Mouse (Mus musculus) gastrocnemius, postnatal 14 days (tissue): ENCODE results near the gene Ebi3. TPM values are rescaled to one million over a fixed set of nuclear protein-coding genes. Genes with fewer than 3 reads are reported as not detected.

ENCODE experiments used
- DNase-seq: peaks from one replicate; pipeline ENCODE4 v3.0.0; 2021; ENCODE audit warnings: mixed read lengths
- intact Hi-C: fragments of 180-260 bp; cut with DNase I; formaldehyde crosslinking; loops from one replicate; pipeline ENCODE4 v1.15.1; 2025; ENCODE audit warnings: low total_unique reads
- total RNA-seq, 2 experiments: library from RNA; stranded (reverse); gene quantifications; 2 replicates each; pipeline ENCODE4 v1.2.3; 2021

The Ebi3 gene
- total RNA-seq, 2 experiments from 2014 or later = 0.33 to 0.47 TPM

DNA sequence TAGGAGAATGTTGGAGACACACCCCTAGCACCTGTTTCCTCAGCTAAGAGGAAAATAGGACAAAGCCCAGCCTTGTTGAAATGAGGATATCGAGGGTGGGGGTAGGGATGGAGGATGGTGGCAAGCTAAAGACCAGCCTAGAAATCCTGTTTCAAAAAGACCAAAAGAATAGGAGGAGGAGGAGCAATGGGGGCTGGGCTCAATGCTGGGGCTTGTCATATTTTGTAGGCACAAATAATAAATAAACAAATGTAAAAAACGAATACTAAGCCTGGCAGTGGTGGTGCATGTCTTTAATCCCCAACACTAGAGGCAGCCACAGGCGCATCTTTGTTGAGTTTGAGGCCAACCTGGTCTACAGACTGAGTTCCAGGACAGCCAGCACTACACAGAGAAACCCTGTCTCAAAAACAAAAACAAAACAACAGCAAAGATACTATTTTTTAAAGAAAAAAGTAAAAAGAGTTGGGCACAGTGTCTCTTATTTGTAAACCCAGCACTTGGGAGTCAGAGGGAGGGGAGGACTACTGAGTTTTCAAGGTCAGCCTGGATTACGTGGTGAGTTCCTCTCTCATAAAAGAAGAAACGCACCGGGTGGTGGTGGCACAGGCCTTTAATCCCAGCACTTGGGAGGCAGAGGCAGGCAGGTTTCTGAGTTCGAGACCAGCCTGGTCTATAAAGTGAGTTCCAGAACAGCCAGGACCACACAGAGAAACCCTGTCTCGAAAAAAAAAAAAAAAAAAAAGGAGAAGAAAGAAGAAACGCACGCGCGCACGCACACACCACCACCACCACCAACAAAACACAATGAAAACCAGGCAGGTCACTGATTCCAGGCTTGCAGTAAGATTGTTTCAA lies 5.5 kb downstream of the Ebi3 start:
- DNase-seq = no peak
- intact Hi-C loops = no loop called here

DNA sequence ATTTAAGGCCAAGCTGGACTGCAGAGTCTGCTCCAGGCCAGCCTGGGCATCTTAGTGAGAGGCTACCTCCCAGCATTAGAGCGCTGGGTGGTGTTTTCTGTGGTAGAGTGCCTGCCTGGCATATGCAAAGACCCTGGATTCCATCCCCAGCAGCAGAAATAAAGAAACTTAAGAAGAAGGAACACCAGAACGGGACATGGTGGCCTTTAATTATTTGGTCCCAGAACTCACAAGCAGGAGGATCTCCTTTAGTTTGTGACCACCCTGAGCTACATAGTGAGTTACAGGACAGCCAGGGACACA lies 6.1 kb downstream of the Ebi3 start:
- intact Hi-C loops = no loop called here
- no peak for DNase-seq

DNA sequence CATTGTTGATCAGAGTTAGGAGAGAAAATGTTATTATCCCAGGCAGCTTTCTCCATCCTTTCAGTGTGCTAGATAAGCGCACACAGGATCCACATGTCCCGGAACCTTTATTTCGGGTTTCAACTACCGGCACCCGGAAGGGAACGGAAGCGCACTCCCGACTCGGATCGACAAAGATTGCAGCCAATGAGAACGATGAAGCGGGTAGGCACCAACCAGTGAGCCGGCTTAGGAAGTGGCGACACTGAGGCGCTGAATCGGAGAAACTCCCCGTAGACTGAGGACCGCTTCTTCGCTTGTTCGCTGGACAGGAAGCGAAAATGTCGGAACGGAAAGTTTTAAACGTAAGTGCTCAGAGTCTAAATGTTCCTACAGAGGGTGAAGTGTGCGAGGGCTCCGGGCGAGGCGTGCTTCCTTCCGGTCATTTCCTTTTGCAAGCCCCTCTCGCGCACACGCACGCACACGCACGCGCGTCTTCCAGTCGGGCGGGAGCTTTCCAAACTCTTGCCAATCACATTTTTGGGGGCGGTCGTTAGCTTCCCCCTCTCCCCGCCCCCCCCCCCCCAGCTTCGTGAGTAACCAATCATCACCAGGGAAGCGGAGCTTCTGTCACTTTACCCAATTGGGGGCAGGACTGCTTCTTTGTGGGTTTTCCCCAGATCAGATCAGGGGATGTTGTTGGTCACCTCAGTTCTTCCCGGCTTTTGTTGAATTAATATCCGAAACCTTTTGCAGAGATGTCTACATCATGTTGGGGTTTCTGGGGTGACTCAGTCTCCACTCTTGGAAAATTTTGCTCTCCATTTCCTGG lies 6.7 kb downstream of the Ebi3 start, which contains the start of gene Yju2:
Gene Yju2 (plus strand): TSS at position 182 of the 811 bp plus-strand sequence.
- intact Hi-C loops = no loop called here

DNA sequence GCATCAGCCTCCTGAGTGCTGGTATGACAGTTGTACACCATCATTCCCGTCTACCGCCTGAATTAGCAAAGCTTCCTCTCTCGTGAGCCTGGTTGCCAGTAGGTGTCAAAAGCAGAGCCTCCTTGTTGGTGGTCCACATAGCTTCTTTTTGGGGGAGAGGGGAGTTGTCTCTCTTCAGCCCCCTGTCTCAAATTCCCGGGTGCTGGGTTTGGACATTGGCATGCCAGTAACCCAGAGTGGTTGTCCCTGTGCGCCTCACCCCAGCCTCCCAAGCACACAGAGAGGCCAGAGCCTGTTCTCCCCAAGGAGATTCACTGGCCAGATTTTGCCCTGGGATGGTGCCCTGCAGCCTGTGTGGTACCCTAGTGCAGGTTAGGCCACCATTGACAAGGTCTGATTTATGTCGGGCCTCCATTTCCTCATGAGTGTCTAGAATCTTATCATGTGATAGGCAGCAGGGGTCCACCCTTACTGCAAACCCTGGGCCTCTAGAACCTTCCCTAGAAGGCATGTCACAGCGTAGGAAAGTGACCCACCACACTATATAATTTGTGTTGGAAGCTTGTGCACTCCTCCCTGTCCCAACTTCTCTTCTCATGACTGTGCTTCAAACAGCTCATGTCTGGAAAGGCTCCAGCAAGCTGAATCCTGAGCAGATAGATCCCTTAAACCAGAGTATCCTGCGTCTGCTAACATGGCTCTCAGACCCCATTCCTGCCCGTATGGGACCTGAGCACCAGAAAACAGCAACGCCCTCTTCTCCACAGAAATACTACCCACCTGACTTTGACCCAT lies 7.7 kb downstream of the Ebi3 start:
- no peak for DNase-seq
- intact Hi-C loops = no loop called here

More for the DNA sequence above, 6.7 kb downstream of the Ebi3 start, which contains the start of gene Yju2:
- DNase-seq = peak; percentile 89

DNA sequence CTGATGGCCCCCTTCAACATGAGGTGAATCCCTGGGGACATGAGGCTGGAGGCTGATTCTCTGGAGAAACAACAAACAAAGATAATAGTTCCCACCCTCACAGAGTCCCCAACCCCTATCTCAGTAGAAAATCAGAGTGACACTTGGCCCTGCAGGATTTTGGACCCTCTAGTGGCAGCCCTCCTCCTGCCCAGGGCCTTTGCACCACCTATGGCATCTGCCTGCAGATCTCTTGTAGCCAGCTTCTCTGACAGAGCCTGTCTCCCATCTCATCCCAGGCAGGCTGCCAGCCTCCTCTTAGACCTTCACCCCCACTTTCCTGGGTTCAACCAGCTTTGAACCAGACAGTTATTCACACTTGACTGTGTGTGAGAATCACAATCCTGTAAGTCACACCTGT lies 8.4 kb downstream of the Ebi3 start:
- intact Hi-C loops = no loop called here
- no peak for DNase-seq

DNA sequence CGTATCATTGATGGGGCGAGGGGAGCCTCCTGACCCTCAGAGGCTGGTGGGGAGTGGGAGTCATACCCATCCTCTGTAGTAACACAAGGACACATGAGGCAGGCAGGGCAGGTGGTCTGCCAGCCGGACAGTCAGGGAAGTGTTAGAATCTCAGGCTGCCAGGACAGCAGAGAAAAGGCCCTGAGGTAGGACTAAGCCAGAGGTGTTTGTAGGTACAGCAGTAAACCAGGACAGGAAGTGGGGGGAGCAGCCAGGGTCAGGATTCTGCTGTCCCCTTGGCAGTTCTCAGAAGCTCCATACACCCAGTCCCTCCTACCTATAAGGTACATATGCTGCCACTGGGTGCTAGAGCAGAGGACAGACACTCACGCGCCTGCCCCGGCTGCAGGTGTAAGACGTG lies 9.2 kb downstream of the Ebi3 start:
- no peak for DNase-seq
- intact Hi-C loops = no loop called here

DNA sequence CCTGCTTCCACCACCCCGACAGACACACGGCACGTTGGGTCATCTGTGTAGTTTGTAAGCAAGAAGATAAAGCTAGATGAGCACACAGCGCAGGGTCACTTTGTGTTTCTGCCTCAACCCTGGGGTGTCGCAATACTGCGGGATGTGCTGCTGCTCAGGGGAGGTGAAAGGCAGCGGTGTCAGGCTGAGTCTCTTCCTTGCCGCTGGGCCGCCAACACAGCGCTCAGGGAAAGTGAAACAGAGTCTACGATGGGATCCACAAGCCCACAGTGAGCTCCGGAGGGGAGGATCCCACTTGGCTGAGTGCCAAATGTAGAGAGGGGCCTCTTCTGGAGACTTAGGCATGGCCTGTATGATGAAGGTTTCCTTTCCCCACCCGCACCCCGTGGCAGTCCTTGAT lies 10.7 kb downstream of the Ebi3 start:
- no peak for DNase-seq
- intact Hi-C loops = no loop called here

DNA sequence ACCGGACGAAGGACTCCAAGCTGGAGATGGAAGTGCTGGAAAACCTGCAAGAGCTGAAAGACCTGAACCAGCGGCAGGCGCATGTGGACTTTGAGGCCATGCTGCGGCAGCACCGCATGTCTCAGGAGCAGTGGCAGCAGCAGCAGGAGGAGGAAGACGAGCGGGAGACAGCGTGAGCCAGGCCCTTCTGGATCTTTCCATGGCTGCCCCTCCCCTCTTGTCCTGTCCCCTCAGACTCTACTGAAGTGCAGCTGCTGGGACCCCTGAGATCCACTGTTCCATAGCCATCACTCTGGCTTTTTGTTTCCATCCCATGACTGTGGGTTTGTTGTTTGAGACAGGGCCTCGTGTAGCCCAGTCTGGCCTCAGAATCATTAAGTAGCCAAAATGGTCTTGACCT lies 12.1 kb downstream of the Ebi3 start:
- intact Hi-C loops = no loop called here
- DNase-seq = no peak

DNA sequence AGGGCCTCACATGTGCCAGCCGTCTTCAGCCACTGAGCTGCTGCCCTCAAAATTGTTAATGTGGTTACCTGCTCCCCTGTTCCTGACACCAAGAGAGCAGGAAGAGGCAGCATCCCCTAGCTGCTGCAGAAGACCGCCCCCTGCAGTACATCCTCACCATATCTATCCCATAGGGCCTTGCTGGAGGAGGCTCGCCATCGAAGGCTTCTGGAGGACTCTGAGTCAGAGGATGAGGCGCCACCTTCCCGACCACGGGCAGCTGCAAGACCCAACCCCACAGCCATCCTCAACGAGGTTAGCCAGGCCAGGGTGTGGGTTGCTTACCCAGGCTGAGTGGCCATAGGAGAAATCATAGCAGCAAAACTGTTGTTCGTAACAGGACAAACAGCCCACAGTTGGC lies 12.6 kb downstream of the Ebi3 start:
- intact Hi-C loops = no loop called here
- no peak for DNase-seq

DNA sequence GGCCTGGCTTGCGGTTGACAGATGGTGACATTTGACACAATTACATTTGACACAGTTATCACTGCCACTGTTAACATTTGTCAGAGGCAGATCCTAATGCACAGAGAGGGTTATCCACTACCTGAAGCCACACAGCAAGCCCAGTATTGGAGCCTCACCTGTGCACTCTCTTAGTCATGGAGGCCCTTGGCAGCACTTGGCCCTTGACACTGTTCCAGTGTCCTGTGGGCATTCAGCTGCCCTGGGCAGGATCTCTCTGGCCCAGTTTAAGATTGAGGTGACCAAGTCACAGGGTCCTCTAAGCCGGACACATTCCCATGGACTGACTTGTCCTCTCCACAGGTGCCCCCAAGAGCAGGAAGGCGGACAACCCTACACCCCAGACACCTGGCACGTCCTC lies 14.7 kb downstream of the Ebi3 start:
- intact Hi-C loops = no loop called here
- DNase-seq = no peak

DNA sequence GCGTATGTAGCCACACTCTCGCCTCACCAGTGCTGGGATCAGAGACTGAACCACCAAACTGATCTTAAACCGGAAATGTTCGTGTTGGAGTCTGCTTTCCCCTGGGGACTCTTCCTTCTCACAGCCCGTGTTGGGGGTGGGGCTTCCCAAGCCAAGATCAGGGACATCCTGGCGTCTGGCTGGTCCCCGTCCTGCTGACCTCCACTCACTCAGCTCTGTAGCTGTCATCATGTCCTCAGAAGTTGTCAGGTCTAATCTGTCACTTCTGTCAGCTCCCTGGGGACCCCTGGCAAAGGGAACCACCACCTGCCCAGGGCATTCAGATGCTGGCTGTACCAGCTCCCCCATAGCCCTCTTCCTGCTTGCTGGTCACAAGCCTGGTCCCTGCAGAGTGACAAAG lies 15.8 kb downstream of the Ebi3 start:
- intact Hi-C loops = no loop called here
- no peak for DNase-seq

DNA sequence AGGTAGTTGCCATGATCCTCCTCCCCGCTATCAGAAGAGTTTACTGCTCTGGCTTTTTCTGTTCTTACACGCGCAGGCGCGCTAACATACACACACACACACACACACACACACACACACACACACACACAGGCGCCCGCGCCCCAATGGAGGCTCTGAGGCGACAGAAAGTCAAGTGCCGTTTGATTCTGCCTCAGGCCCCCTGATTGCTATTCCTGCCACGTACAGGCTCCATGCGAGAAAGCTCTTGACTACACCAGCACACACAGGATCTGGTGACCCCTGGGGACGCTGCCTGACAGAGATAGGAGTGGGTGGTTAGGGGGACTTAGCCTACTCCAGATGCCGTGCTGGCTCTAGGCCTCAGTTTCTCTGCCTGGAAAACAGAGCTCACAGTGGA lies 17.1 kb downstream of the Ebi3 start:
- DNase-seq = no peak
- intact Hi-C loops = no loop called here

DNA sequence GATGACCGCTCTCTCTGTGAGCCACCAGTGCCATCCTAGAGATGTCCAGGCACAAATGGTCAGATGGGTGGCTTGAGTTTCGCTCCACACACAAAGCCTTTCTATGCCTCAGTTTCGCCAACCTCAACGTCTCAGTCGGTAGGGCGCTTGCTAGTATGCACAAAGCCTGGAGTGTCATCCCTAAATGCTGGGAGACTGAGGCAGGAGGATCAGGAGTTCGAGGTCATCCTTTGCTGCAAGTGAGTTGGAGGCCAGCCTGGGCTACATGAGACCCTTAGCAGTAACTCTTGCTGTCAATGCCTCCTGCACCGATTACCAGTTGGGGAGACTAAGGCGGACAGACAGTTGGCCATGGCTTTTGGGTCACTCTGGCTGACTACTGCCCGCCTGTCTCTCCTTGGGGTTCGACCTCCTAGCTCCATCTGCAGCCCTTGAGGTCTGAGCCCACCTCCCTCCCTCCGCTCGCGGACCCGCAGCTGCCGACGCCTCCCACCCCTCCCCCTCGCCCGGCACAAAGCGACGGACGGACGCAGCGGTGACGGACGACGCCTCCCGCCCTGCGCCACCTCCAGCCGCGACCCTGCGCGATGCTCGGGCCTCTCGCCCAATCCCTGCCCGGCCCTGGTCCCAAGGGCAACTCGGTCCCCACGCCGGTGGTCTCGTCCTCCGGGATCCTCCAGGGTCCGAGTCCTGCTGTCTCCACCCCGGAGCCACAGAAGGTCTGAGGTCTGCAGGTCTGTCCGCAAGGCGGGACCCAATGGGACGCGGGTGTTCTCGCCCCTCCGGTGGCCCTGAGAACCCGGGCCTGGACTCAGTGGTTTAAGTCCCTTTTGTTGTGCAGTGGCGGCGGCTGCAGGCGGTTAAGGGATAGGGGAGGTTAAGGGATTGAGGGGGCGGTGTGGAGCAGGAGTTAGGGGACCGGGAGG lies 17.8 kb downstream of the Ebi3 start, which contains the start of gene Shd:
Gene Shd (plus strand): TSS at position 502 of the 926 bp plus-strand sequence.
- DNase-seq = no peak
- intact Hi-C loops = no loop called here

DNA sequence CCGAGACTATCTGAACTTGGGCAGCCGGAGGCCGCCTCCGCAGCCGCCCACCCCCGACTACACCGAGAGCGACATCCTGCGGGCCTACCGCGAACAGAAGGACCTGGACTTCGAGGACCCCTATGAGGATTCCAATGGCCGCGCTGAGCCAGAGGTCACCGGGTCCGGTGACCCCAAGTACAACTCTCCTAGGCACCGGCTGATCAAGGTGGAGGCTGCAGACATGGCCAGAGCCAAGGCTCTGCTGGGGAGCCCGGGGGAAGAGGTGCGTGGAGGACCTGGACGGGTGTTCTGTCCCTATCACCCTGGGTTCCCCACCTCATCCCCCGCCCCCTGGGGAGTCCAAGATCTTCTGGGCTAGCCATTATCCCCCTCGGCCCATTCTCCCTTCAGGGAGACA lies 19.0 kb downstream of the Ebi3 start:
- intact Hi-C loops = no loop called here
- no peak for DNase-seq

DNA sequence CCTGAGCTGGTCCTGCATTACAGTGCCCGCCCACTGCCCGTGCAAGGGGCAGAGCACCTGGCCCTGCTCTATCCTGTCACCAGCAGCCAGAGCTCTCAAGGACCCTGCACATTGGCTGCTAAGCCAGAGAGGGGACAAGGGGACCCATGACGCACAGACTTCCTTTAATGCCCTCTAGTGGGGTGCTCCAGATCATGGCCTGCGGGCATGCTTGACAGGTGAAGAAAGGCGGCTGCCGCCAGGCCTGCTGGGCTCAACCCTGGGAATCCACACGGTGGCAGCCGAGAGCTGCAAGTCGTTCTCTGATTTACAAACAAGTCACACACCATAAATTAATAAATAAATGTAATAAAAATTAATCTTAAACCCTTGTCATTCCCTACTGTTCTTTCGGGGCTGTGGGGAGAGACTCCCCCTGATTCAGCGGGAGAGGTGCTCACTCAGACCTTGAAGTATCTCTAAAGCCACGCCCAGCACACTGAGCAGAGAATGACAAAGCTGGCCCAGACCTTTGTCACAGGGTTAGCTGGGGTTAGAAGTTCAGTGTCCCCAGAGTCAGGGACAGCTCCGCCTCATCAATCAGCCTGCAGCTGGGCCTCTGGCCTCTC lies 23.9 kb downstream of the Ebi3 start:
- intact Hi-C loops = loop anchor here (5.0 kb wide), 1 partner anchor 36 kb away; no protein-coding TSS in a partner anchor

DNA sequence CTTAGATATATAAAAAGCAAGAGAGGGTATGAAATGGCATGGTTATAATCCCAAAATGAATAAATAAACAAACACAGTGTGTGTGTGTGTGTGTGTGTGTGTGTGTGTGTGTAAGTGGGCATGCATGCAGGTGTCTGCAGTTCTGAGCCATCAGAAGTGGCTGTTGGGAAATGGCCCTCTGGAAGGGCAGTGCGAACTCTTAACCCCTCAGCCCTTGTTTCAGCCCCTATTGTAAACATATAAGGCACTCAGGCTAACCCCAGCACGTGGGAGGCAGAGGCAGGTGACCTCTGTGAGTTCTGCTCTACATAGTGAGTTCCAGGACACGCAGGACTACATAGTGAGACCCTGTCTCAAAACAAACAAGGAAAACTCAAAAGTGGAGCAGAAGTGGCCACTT lies 24.9 kb downstream of the Ebi3 start:
- intact Hi-C loops = loop anchor here (5.0 kb wide), 1 partner anchor 35 kb away; no protein-coding TSS in a partner anchor
- no peak for DNase-seq

More for the DNA sequence above, 23.9 kb downstream of the Ebi3 start:
- DNase-seq = peak; percentile 78

DNA sequence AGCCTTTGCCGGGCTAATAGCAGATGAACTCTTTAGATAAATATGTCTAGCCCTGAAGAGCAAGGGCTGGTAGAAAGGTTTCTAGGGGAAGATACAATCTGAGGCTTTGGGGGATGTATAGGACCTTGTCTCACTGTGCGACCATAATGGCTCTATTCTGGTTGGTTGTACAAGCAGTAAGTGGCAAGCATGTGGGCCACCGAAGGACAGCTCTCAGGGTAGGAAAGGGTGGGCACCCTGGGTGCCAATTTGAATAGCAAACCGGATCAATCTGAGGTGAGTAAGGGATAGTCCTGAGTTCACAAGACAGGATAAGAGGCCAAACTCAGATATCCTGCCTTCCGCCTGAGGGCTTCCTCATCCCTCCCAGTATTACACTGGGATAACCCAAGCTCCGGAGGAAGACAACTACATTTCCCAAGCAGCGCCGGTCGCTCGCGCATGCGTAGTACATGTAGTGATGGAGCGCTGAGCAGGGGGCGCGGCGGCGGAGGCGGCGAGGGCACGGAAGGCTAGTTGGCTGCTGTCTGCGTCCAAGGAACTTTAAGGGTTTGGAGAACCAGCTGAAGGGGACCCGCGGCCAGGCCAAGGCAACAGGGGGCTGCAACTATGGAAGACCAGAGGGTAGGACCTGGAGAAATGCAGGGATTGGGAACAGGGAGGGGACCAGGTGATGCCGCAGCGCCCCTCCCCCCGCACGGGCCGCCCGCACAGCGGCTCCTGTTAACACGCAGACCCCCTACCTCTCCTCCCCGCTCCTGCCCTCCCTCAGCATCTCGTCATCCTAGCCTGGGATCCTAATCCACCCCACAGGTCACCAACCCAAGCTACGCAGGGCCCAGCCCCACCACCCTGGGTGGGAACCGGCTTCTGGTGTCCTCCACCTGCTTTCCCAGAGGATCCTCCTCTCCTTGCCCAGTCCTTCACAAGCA lies 33.9 kb downstream of the Ebi3 start, which contains the start of gene Fsd1:
Gene Fsd1 (plus strand): TSS at position 480 of the 932 bp plus-strand sequence.
- DNase-seq = peak; percentile 58
- intact Hi-C loops = no loop called here
